Mouse (Mus musculus) forebrain, embryonic 13.5 days (tissue): ENCODE results near the gene Tex21. TPM values are rescaled to one million over a fixed set of nuclear protein-coding genes. Genes with fewer than 3 reads are reported as not detected.

Experiments used
- ATAC-seq: fragments of 200-750 bp; cut with Nextera tagmentation; 2 replicates; pipeline ENCODE4 v1.8.0; 2017
- H3K27ac ChIP-seq: fragments of 300-500 bp; sonication (generic); 2 replicates; pipeline ENCODE4 v1.5.1; 2015; ENCODE audit warnings: inconsistent platforms, mild to moderate bottlenecking, moderate library complexity
- H3K27me3 ChIP-seq: fragments of 300-500 bp; sonication (generic); 2 replicates; pipeline ENCODE4 v1.6.1; 2015; ENCODE audit warnings: mild to moderate bottlenecking, inconsistent platforms
- H3K36me3 ChIP-seq: fragments of 300-500 bp; sonication (generic); 2 replicates; pipeline ENCODE4 v1.6.1; 2015; ENCODE audit warnings: mild to moderate bottlenecking, inconsistent platforms; ENCODE audit not compliant: poor library complexity, severe bottlenecking
- H3K4me1 ChIP-seq: fragments of 300-500 bp; sonication (generic); 2 replicates; pipeline ENCODE4 v1.6.1; 2015; ENCODE audit warnings: inconsistent platforms
- H3K4me2 ChIP-seq: fragments of 300-500 bp; sonication (generic); 2 replicates; pipeline ENCODE4 v1.6.1; 2015; ENCODE audit warnings: inconsistent platforms, mild to moderate bottlenecking, moderate library complexity
- H3K4me3 ChIP-seq: fragments of 300-500 bp; sonication (generic); 2 replicates; pipeline ENCODE4 v1.5.1; 2015; ENCODE audit warnings: mild to moderate bottlenecking, inconsistent platforms
- H3K9ac ChIP-seq: fragments of 300-500 bp; sonication (generic); 2 replicates; pipeline ENCODE4 v1.6.1; 2015; ENCODE audit warnings: mild to moderate bottlenecking, inconsistent platforms
- H3K9me3 ChIP-seq: fragments of 300-500 bp; sonication (generic); replicated peaks from 2 replicates; pipeline ENCODE4 v1.6.1; 2016; ENCODE audit warnings: inconsistent platforms
- whole genome bisulfite sequencing: fragments of 180-500 bp; shearing (Covaris S2); methylation state at CpG from one replicate; pipeline ENCODE4 v1.1.7; 2015; 5-methylcytosine and 5-hydroxymethylcytosine counted together
- polyA plus RNA-seq: library from polyadenylated mRNA; unstranded; fragments of >200 nt; fragmentation: Nextera tagmentation; extraction: Ambion mirVana; gene quantifications from 2 replicates; pipeline ENCODE4 v1.2.1, GENCODE M21; 2015

The Tex21 gene
- polyA plus RNA-seq, 1 experiment from 2014 or later, result not detected

DNA sequence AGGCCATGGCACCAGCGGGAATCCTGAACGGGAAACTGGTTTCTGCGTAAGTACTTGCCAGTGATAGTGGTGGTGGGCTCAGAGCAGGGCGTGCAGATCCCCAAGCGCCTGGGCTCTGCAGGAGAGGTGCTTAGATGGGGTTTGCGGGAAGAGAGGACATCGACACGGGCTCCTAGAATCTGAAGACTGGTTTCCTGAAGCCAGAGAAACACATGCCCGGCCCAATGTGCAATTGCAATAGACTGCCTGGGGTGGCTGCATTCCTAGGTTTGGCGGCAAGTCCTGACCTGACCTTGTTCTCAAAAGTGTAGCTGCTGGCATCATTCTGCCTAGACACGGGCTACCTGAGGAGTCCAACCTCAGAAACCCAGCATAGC is 8.9 kb upstream of the Tex21 start:
- Histone ChIP-seq H3K4me2 (peak overlapping the region; percentile 95), H3K9me3 (no peaks in the 10 kb centered on the region), H3K36me3 (no peaks in the 10 kb centered on the region), H3K4me1 (peaks cover 14% of the 10 kb centered on the region), H3K27me3 (no peaks in the 10 kb centered on the region), H3K4me3 (peak overlapping the region; percentile 61), H3K9ac (peak overlapping the region; percentile 73), H3K27ac (no peak overlapping the region)
- no peak for ATAC-seq
- WGBS, result 0% methylated on average over 11 of the region's 11 CpGs

DNA sequence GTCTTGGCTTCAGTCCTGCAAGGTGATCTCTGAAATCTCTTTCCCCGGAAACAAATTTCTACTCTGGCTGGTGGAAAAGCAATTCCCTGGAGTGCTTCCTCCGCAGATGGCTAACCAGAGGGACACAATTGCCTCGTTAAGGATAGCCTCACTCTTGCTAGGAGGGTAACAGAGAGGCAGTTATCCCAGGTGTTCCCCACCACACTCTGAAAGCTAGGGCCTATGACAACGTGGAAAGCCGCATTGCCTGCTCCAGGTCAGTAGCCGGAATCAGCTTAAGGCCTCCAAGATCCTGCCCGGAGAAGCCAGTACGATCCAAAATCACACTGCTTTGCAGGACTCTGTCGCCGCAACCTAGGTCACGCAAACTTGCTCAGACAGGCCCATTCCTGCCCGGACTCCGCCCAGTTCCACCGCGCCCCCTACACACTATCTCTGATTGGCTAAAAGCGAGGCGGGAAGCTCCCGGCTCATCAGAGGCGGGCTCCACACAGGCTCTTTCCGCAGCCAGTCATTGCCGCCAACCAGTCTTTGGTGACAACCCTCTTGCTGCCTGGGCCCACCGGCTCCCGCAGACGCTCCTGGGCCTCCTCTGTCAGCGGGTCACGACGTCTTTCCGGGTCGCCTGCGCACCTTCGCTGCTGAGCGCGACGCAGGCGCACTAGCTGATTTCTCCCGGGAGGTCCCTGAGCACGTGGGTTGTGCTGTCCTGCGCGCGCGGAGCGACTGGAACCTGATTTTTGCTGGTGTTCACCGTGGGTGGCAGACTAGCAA is 8.4 kb upstream of the Tex21 start, which contains the start of gene Mthfd1:
Gene Mthfd1 (plus strand): TSS at position 574 of the 774 bp plus-strand sequence.
- H3K4me3 ChIP-seq, result peak within 1 kb of the TSS; percentile 61
- no peaks in the 10 kb centered on the region for H3K27me3 ChIP-seq
- peak; percentile 100 for ATAC-seq
- H3K36me3 ChIP-seq, result no peaks in the 10 kb centered on the region
- H3K4me2 ChIP-seq, result peak within 1 kb of the TSS; percentile 95
- H3K4me1 ChIP-seq, result peaks cover 14% of the 10 kb centered on the region
- H3K27ac ChIP-seq, result 0 out of 2 replicates have a peak within 1 kb of the TSS, but pooled peaks have one; percentile 2
- peak within 1 kb of the TSS; percentile 73 for H3K9ac ChIP-seq
- no peaks in the 10 kb centered on the region for H3K9me3 ChIP-seq
- WGBS, result 2% methylated on average over 43 of the region's 43 CpGs

- Histone ChIP-seq H3K4me1 (peaks cover 14% of the 10 kb centered on the region), H3K36me3 (no peaks in the 10 kb centered on the region), H3K27ac (no peak overlapping the region), H3K27me3 (no peaks in the 10 kb centered on the region), H3K9me3 (no peaks in the 10 kb centered on the region), H3K4me3 (no peak overlapping the region), H3K9ac (no peak overlapping the region), H3K4me2 (no peak overlapping the region)
- ATAC-seq, result no peak
- WGBS, result 82% methylated on average over 8 of the region's 8 CpGs
Measured at GRCm38 (mm10) chr12:76253991-76254390, 7.4 kb upstream of the Tex21 start.

GRCm38 (mm10) chr12:76253591-76253990 is 7.0 kb upstream of the Tex21 start:
- H3K9ac ChIP-seq, result no peak overlapping the region
- H3K36me3 ChIP-seq, result no peaks in the 10 kb centered on the region
- 81% methylated on average over 2 of the region's 2 CpGs for WGBS
- no peak overlapping the region for H3K27ac ChIP-seq
- no peaks in the 10 kb centered on the region for H3K9me3 ChIP-seq
- H3K4me2 ChIP-seq, result no peak overlapping the region
- H3K4me1 ChIP-seq, result peaks cover 14% of the 10 kb centered on the region
- H3K4me3 ChIP-seq, result no peak overlapping the region
- no peaks in the 10 kb centered on the region for H3K27me3 ChIP-seq
- ATAC-seq, result no peak

DNA sequence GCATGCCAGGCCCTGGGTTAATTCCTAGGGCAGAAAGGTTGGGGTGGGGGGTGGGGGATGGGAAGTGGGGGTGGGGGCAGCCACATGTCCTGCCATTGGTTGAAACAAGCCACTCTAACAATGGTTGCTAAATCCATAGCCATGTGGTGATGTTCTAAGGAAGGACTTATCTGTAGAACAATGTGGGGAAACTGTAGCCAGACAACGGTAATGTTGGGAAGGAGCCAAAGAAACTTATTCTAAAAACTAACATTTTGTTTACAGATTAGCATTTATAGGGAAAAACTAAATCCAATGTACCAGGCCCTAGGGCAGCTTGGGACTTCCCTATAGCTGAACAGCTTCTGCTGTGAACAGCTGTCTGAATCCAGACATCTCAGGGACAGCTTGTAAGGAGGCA is 6.5 kb upstream of the Tex21 start:
- H3K36me3 ChIP-seq, result no peaks in the 10 kb centered on the region
- H3K4me2 ChIP-seq, result no peak overlapping the region
- H3K27me3 ChIP-seq, result no peaks in the 10 kb centered on the region
- no peak overlapping the region for H3K4me3 ChIP-seq
- H3K4me1 ChIP-seq, result peaks cover 14% of the 10 kb centered on the region
- 66% methylated on average over 1 of the region's 1 CpGs for WGBS
- no peak overlapping the region for H3K9ac ChIP-seq
- no peak overlapping the region for H3K27ac ChIP-seq
- no peaks in the 10 kb centered on the region for H3K9me3 ChIP-seq
- no peak for ATAC-seq

DNA sequence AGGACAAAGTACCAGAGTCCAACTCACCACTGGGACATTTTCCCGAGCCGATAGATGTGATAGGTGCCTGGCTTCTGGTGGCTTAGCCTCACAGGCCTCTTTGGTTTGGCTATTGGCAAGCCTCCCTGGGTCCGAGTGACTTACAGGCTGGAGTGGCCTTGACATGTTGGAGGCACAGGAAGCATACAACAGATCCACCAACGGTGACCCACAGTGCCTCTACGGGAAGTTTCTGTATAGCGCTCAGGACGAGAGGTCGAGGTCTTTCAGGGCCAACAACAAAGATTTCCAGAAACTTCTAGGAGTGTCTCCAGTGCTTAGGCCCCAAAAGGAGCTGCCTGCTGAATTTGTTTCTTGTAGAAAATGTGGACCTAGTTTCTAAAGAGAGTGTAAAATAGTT is 1.6 kb downstream of the Tex21 start:
- H3K27me3 ChIP-seq, result no peaks in the 10 kb centered on the region
- H3K9me3 ChIP-seq, result no peaks in the 10 kb centered on the region
- no peak overlapping the region for H3K27ac ChIP-seq
- H3K4me2 ChIP-seq, result no peak overlapping the region
- 89% methylated on average over 8 of the region's 8 CpGs for WGBS
- no peak for ATAC-seq
- H3K4me3 ChIP-seq, result no peak overlapping the region
- no peaks in the 10 kb centered on the region for H3K36me3 ChIP-seq
- H3K9ac ChIP-seq, result no peak overlapping the region
- no peaks in the 10 kb centered on the region for H3K4me1 ChIP-seq

DNA sequence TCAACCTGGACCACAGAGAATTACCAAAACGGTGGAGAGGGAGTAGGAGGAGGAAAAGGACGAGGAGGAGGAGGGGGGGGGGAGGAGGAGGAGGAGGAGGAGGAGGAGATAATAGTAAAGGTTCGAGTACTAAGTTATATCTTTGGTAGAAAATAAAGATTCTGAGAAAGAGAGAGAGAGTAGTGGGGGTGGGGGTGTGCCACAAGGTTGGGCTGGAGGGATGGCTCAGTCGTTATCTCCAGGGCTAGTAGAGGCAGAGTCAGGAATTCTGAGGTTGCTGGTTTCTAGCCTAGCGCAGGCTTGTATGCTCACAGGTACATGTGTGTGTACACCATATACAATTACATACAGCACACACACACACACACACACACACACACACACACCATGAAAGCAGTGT is 4.7 kb downstream of the Tex21 start:
- Histone ChIP-seq H3K27ac (no peak overlapping the region), H3K4me3 (no peak overlapping the region), H3K4me2 (no peak overlapping the region), H3K36me3 (no peaks in the 10 kb centered on the region), H3K27me3 (no peaks in the 10 kb centered on the region), H3K9me3 (no peaks in the 10 kb centered on the region), H3K9ac (no peak overlapping the region), H3K4me1 (no peaks in the 10 kb centered on the region)
- 64% methylated on average over 5 of the region's 5 CpGs for WGBS
- no peak for ATAC-seq

DNA sequence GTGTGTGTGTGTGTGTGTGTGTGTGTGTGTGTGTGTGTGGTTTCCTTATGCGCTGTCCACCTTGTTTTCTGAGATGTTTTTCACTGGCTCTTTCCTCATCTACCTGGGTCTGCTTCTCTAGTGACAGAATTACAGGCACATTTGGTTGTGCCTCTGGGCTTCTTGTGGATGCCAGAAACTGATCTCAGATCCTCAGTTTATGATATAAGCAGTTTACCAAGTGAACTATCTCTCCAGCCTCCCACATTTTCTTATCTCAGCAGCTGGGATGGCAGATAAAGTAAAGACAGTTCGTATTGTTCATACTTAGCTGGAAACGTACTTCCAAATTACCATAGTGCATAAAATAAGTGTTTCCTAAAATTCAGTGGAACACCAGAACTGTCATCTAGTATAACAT is 5.5 kb downstream of the Tex21 start:
- Histone ChIP-seq H3K27me3 (no peaks in the 10 kb centered on the region), H3K4me1 (no peaks in the 10 kb centered on the region), H3K9me3 (no peaks in the 10 kb centered on the region), H3K36me3 (no peaks in the 10 kb centered on the region), H3K27ac (no peak overlapping the region), H3K9ac (no peak overlapping the region), H3K4me2 (no peak overlapping the region), H3K4me3 (no peak overlapping the region)
- WGBS, result 93% methylated on average over 3 of the region's 3 CpGs
- no peak for ATAC-seq

DNA sequence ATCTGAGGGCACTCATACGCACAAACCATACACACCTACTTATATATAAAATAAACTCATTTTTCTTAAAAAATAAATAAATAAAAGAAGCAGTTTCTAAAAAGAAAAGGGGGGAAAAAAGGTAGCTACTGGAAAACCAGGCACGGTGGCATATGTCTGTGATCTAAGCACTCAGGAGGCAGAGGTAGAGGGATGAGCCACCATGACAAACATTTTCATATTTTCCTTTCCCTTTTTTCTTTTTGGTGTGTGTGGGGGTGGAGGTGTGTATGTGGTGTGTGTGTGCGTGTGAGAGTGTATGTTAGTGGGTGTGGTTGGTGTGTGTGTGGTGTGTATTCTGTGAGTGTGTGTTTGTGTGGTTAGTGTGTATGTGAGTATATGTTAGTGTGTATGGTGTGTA is 5.9 kb downstream of the Tex21 start:
- Histone ChIP-seq H3K4me2 (no peak overlapping the region), H3K4me1 (no peaks in the 10 kb centered on the region), H3K9ac (no peak overlapping the region), H3K4me3 (no peak overlapping the region), H3K9me3 (no peaks in the 10 kb centered on the region), H3K27ac (no peak overlapping the region), H3K27me3 (no peaks in the 10 kb centered on the region), H3K36me3 (no peaks in the 10 kb centered on the region)
- ATAC-seq, result no peak
- 91% methylated on average over 3 of the region's 3 CpGs for WGBS

GRCm38 (mm10) chr12:76239839-76240571 is 6.5 kb downstream of the Tex21 start:
- no peaks in the 10 kb centered on the region for H3K27me3 ChIP-seq
- H3K4me2 ChIP-seq, result no peak overlapping the region
- no peaks in the 10 kb centered on the region for H3K9me3 ChIP-seq
- no peak for ATAC-seq
- H3K27ac ChIP-seq, result no peak overlapping the region
- H3K9ac ChIP-seq, result no peak overlapping the region
- H3K4me3 ChIP-seq, result no peak overlapping the region
- H3K4me1 ChIP-seq, result no peaks in the 10 kb centered on the region
- WGBS, result 90% methylated on average over 7 of the region's 7 CpGs
- no peaks in the 10 kb centered on the region for H3K36me3 ChIP-seq

DNA sequence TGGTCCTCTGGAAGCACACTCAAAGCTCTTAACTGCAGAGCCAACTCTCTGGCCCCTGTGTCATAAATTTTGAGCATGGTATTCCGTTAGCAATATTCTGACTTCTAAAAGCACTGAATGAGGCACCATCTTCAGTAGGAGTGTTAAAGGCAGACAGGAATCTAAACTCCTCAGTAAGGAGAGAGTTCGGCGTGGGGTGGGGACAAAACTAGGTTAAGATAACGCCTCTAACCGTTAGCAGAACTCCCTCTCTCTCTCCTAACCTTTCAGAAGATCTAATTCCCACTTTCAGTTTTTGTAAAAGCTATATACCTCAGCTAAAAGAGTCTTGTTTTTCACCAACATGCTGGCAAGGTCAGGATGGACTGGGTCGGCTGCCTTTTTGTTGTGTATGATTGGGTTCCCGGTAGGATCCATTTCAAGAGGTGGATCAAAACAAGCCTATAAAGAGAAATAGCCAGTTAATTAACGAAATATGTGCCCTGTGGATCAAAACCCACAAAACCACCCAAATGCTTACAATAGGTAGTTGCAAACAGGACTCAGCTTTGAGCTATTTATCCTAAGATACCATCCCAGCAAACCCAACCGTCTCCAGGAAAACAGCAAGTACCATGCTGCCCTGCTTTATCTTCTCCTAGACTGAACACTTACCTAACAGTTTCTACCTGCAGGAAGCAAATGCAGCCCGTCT is 7.3 kb downstream of the Tex21 start:
- no peak overlapping the region for H3K27ac ChIP-seq
- H3K9me3 ChIP-seq, result no peaks in the 10 kb centered on the region
- no peaks in the 10 kb centered on the region for H3K27me3 ChIP-seq
- ATAC-seq, result no peak
- WGBS, result 71% methylated on average over 10 of the region's 10 CpGs
- H3K4me3 ChIP-seq, result no peak overlapping the region
- H3K9ac ChIP-seq, result no peak overlapping the region
- H3K4me1 ChIP-seq, result no peaks in the 10 kb centered on the region
- H3K36me3 ChIP-seq, result no peaks in the 10 kb centered on the region
- H3K4me2 ChIP-seq, result no peak overlapping the region

GRCm38 (mm10) chr12:76235253-76235652 is 11.3 kb downstream of the Tex21 start:
- Histone ChIP-seq H3K4me1 (no peaks in the 10 kb centered on the region), H3K4me3 (no peak overlapping the region), H3K27ac (no peak overlapping the region), H3K36me3 (no peaks in the 10 kb centered on the region), H3K27me3 (no peaks in the 10 kb centered on the region), H3K4me2 (no peak overlapping the region), H3K9ac (no peak overlapping the region), H3K9me3 (no peaks in the 10 kb centered on the region)
- 95% methylated on average over 6 of the region's 6 CpGs for WGBS
- ATAC-seq, result no peak
